Mouse (Mus musculus) midbrain, embryonic 15.5 days (tissue): Measurements from ENCODE around the gene Zfp143. TPM values are rescaled to one million over a fixed set of nuclear protein-coding genes. Genes with fewer than 3 reads are reported as not detected.
A peak's percentile ranks its signal among the peaks of the same experiment; 100 is the strongest.
"Not testable (repeated sequence)": the region's sequence is repeated elsewhere in the genome, so short reads cannot be mapped to it uniquely, and the experiment has no call there.

ENCODE experiments used
- ATAC-seq: fragments of 200-750 bp; cut with Nextera tagmentation; replicated peaks from 2 replicates; pipeline ENCODE4 v1.8.0; 2017; ENCODE audit warnings: moderate TSS enrichment
- H3K27ac ChIP-seq: fragments of 300-500 bp; sonication (generic); 2 replicates; pipeline ENCODE4 v1.5.1; 2015; ENCODE audit warnings: mild to moderate bottlenecking, inconsistent platforms
- H3K27me3 ChIP-seq: fragments of 300-500 bp; sonication (generic); replicated peaks from 2 replicates; pipeline ENCODE4 v1.6.1; 2015; ENCODE audit warnings: inconsistent platforms
- H3K36me3 ChIP-seq: fragments of 300-500 bp; sonication (generic); replicated peaks from 2 replicates; pipeline ENCODE4 v1.6.1; 2015; ENCODE audit warnings: inconsistent platforms
- H3K4me1 ChIP-seq: fragments of 300-500 bp; sonication (generic); 2 replicates; pipeline ENCODE4 v1.6.1; 2015; ENCODE audit warnings: inconsistent platforms
- H3K4me2 ChIP-seq: fragments of 300-500 bp; sonication (generic); 2 replicates; pipeline ENCODE4 v1.6.1; 2015; ENCODE audit warnings: inconsistent platforms, mild to moderate bottlenecking, moderate library complexity
- H3K4me3 ChIP-seq: fragments of 300-500 bp; sonication (generic); 2 replicates; pipeline ENCODE4 v1.5.1; 2015; ENCODE audit warnings: mild to moderate bottlenecking, inconsistent platforms
- H3K9ac ChIP-seq: fragments of 300-500 bp; sonication (generic); 2 replicates; pipeline ENCODE4 v1.6.1; 2015; ENCODE audit warnings: mild to moderate bottlenecking, inconsistent platforms
- H3K9me3 ChIP-seq: fragments of 300-500 bp; sonication (generic); 2 replicates; pipeline ENCODE4 v1.6.1; 2016; ENCODE audit warnings: inconsistent platforms
- WGBS: fragments of 180-500 bp; shearing (Covaris S2); methylation state at CpG from one replicate; pipeline ENCODE4 v1.1.7; 2015; ENCODE audit warnings: mixed read lengths; 5-methylcytosine and 5-hydroxymethylcytosine counted together
- polyA plus RNA-seq: library from polyadenylated mRNA; unstranded; fragments of >200 nt; fragmentation: Nextera tagmentation; extraction: Ambion mirVana; gene quantifications from 2 replicates; pipeline ENCODE4 v1.2.1, GENCODE M21; 2015

Zfp143 gene
- polyA plus RNA-seq, 1 experiment from 2014 or later = 16.2 TPM

DNA sequence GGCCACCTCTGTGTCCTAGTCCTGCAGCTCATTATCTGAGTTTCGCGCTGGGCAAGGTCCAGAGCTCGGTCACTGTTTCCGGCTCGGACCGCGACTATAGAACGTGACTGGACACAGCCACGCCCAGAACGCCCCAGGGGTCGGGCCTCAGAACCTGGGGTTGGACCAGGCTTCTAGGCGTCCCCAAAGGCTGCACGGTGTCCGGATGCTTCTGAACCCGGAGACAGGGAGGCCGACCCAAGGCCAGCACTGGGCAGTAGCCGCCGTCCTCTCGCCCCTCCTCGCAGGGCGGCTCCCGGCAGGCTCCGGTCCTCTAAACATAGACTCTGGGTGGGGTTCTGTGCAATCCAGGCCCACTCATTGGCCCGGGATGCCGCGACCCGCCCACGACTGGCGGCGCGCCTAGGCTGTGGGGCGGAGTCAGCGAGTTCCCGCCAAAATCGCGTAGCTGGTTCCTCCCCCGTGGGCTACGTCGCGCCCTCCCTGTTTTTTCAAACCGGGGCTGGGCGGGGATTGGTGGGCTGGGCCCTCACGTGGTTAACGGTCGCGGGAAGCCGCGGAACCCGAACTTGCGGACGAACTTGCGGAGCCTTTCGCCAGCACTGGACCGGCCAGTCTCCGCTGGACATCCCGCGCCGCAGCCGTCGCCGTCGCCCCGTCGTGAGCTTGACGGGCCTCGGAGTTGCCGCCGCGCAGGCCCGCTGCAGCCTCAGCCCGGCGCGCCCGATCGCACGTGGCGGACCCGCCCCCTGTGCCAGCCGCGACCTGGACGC lies 60.7 kb downstream of the Zfp143 start, which contains the start of gene Wee1:
Wee1 (plus strand) TSS at position 531 of the 773 bp plus-strand sequence.
- peak within 1 kb of the TSS; percentile 77 for H3K27ac ChIP-seq

GRCm38 (mm10) chr7:110122289-110122564 lies 61.2 kb downstream of the Zfp143 start:
- Histone ChIP-seq H3K4me1 (peaks cover 10% of the 10 kb centered on the region), H3K27me3 (no peaks in the 10 kb centered on the region), H3K9ac (peak overlapping the region; percentile 51), H3K4me2 (peak overlapping the region; percentile 64), H3K27ac (peak overlapping the region; percentile 77), H3K9me3 (no peaks in the 10 kb centered on the region), H3K4me3 (peak overlapping the region; percentile 75), H3K36me3 (no peaks in the 10 kb centered on the region)
- peak; percentile 53; the same call in 1 of the 2 replicates for ATAC-seq
- under 1% methylated on average over 27 of the region's 27 CpGs for WGBS

More for the DNA sequence above, 60.7 kb downstream of the Zfp143 start, which contains the start of gene Wee1:
- H3K4me1 ChIP-seq = peaks cover 10% of the 10 kb centered on the region
- no peaks in the 10 kb centered on the region for H3K36me3 ChIP-seq
- peak within 1 kb of the TSS; percentile 64 for H3K4me2 ChIP-seq
- H3K9me3 ChIP-seq = no peaks in the 10 kb centered on the region
- WGBS = under 1% methylated on average over 81 of the region's 81 CpGs
- H3K27me3 ChIP-seq = no peaks in the 10 kb centered on the region
- peak; percentile 98 for ATAC-seq
- H3K9ac ChIP-seq = peak within 1 kb of the TSS; percentile 51
- peak within 1 kb of the TSS; percentile 75 for H3K4me3 ChIP-seq

GRCm38 (mm10) chr7:110122565-110123422 lies 61.8 kb downstream of the Zfp143 start:
- H3K4me1 ChIP-seq = peaks cover 10% of the 10 kb centered on the region
- no peaks in the 10 kb centered on the region for H3K27me3 ChIP-seq
- H3K9me3 ChIP-seq = no peaks in the 10 kb centered on the region
- peak overlapping the region; percentile 77 for H3K27ac ChIP-seq
- peak overlapping the region; percentile 75 for H3K4me3 ChIP-seq
- H3K9ac ChIP-seq = peak overlapping the region; percentile 51
- H3K36me3 ChIP-seq = no peaks in the 10 kb centered on the region
- peak; percentile 28 for ATAC-seq
- H3K4me2 ChIP-seq = peak overlapping the region; percentile 64
- under 1% methylated on average over 72 of the region's 74 CpGs for WGBS

DNA sequence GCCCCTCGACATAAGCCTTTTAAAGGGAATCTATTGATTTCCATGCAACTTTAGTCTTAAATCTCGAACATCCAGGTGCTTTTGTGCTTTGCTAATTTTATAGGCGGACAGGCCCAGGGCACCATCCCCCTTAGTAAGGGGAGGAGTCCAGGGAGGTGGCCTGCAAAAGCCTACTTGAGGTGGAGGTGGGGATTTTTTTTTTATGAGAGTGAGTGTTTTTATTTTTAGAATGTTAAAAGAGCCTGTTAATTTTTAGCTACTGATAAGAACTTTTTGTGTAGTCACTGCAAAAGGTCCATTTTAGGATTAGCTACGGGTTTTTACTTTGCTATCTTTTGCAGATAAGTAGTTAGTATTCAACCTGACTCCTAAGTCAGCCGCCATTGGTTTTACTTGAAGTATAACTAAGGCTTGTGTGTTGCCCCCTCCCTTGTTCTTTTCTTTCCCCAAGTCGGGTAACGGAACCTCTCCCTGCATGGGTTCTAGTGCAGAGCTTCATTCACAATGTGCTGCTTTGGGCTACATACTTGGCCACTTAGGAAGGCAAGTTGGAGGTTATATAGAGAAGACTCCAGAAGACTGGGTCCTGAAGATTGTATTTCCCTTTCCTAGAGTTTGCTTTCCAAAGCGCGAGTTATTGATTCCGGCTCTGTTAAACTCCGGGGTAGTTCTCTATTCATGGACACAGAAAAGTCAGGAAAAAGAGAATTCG lies 63.0 kb downstream of the Zfp143 start:
- Histone ChIP-seq H3K9me3 (no peaks in the 10 kb centered on the region), H3K27me3 (no peaks in the 10 kb centered on the region), H3K4me3 (peak overlapping the region; percentile 75), H3K9ac (no peak overlapping the region), H3K27ac (no peak overlapping the region), H3K4me2 (peak overlapping the region; percentile 64; the same call in 1 of the 2 replicates), H3K36me3 (no peaks in the 10 kb centered on the region), H3K4me1 (peaks cover 10% of the 10 kb centered on the region)
- no peak for ATAC-seq
- WGBS = 55% methylated on average over 12 of the region's 12 CpGs

GRCm38 (mm10) chr7:110128566-110128965 lies 67.5 kb downstream of the Zfp143 start:
- 85% methylated on average over 2 of the region's 2 CpGs for WGBS
- H3K4me3 ChIP-seq = no peak overlapping the region
- ATAC-seq = no peak
- no peaks in the 10 kb centered on the region for H3K27me3 ChIP-seq
- no peak overlapping the region for H3K4me2 ChIP-seq
- H3K9me3 ChIP-seq = no peaks in the 10 kb centered on the region
- no peaks in the 10 kb centered on the region for H3K36me3 ChIP-seq
- H3K4me1 ChIP-seq = no peaks in the 10 kb centered on the region
- H3K9ac ChIP-seq = no peak overlapping the region
- no peak overlapping the region for H3K27ac ChIP-seq

GRCm38 (mm10) chr7:110132272-110132671 lies 71.3 kb downstream of the Zfp143 start:
- H3K4me1 ChIP-seq, ATAC-seq, H3K27ac ChIP-seq, H3K4me2 ChIP-seq, H3K27me3 ChIP-seq, H3K36me3 ChIP-seq, H3K4me3 ChIP-seq, H3K9ac ChIP-seq, H3K9me3 ChIP-seq: not testable (repeated sequence)
- 89% methylated on average over 2 of the region's 2 CpGs for WGBS

GRCm38 (mm10) chr7:110133988-110134387 lies 73.0 kb downstream of the Zfp143 start:
- Histone ChIP-seq H3K9me3 (no peaks in the 10 kb centered on the region), H3K4me1 (no peaks in the 10 kb centered on the region), H3K27me3 (no peaks in the 10 kb centered on the region), H3K4me3 (no peak overlapping the region), H3K36me3 (no peaks in the 10 kb centered on the region), H3K27ac (no peak overlapping the region), H3K9ac (no peak overlapping the region), H3K4me2 (no peak overlapping the region)
- ATAC-seq = no peak
- 89% methylated on average over 5 of the region's 5 CpGs for WGBS

DNA sequence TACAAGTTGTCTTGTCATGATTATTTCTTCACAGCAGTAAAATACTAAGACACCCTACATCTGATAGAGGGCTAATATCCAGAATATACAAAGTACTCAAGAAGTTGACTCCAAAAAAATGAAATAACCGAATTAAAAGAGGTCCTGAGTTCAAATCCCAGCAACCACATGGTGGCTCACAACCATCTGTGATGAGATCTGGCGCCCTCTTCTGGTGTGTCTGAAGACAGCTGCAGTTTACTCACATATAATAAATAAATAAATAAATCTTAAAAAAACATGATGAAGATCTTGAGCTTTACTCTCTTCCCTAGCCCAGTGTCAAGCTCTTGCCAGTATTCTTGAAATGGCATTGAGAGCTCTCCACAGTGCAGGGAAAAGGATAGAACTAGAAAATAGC lies 77.5 kb downstream of the Zfp143 start:
- Histone ChIP-seq H3K4me3 (no peak overlapping the region), H3K36me3 (0 out of 2 replicates have a peak, but pooled peaks cover 3% of the 10 kb centered on the region), H3K4me2 (no peak overlapping the region), H3K4me1 (no peaks in the 10 kb centered on the region), H3K9me3 (no peaks in the 10 kb centered on the region), H3K27me3 (no peaks in the 10 kb centered on the region), H3K27ac (no peak overlapping the region), H3K9ac (no peak overlapping the region)
- WGBS = 88% methylated on average over 2 of the region's 2 CpGs
- no peak for ATAC-seq

- H3K27ac ChIP-seq = no peak overlapping the region
- no peaks in the 10 kb centered on the region for H3K27me3 ChIP-seq
- no peak overlapping the region for H3K4me3 ChIP-seq
- no peak overlapping the region for H3K9ac ChIP-seq
- H3K9me3 ChIP-seq = no peaks in the 10 kb centered on the region
- no peaks in the 10 kb centered on the region for H3K4me1 ChIP-seq
- H3K4me2 ChIP-seq = no peak overlapping the region
- no peak for ATAC-seq
- 100% methylated on average over 1 of the region's 1 CpGs for whole genome bisulfite sequencing
- 0 out of 2 replicates have a peak, but pooled peaks cover 3% of the 10 kb centered on the region for H3K36me3 ChIP-seq
Observed at GRCm38 (mm10) chr7:110143863-110144262, 82.8 kb downstream of the Zfp143 start.

Other genes starting within 250 kb of the Zfp143 start
- 1.7 and 2.2 TPM in 2 replicates for gene Scube2, start 195.5 kb upstream of the Zfp143 start, polyA plus RNA-seq
- 41.7 and 46.2 TPM in 2 replicates for gene Dennd5a, start 100.7 kb upstream of the Zfp143 start, polyA plus RNA-seq
- gene Tmem41b, start 74.3 kb upstream of the Zfp143 start, polyA plus RNA-seq = 58.1 and 63.1 TPM in 2 replicates
- 40.3 and 43.1 TPM in 2 replicates for gene Ipo7, start 42.9 kb upstream of the Zfp143 start, polyA plus RNA-seq
- gene Wee1, start 60.8 kb downstream of the Zfp143 start, polyA plus RNA-seq = 5.1 and 5.8 TPM in 2 replicates
- gene Swap70, start 160.5 kb downstream of the Zfp143 start, polyA plus RNA-seq = 9.6 and 9.8 TPM in 2 replicates